ENCODE assay signal across 8 mouse cellular contexts in genomic region chr2:166153399-166153793, GRCm38 (mm10). TPM values are rescaled to one million over a fixed set of nuclear protein-coding genes. Genes with fewer than 3 reads are reported as not detected.
DNase-seq lines count a peak whose midpoint lies in the region; TF ChIP-seq lines count a peak whose summit lies in the region.

No protein-coding gene starts in this region.

- 43% methylated on average over 3 of the region's 3 CpGs for WGBS in kidney, adult 2 months
- 34% methylated on average over 3 of the region's 3 CpGs for WGBS in hindbrain, embryonic 10.5 days
- 32% methylated on average over 3 of the region's 3 CpGs for WGBS in midbrain, embryonic 10.5 days
- 50% methylated on average over 3 of the region's 3 CpGs for WGBS in thymus, adult 2 months

- no peaks in the 10 kb centered on the region for H3K27me3 ChIP-seq in kidney, adult 2 months (replicated peaks; ENCODE audit: control insufficient read depth, insufficient read depth, low read length)
- peaks cover 32% of the 10 kb centered on the region for H3K27me3 ChIP-seq in hindbrain, embryonic 10.5 days (ENCODE audit: insufficient read depth, poor library complexity, severe bottlenecking)
- H3K27me3 ChIP-seq in midbrain, embryonic 10.5 days (ENCODE audit: low read depth, poor library complexity, severe bottlenecking), result peaks cover 41% of the 10 kb centered on the region
- H3K27me3 ChIP-seq in thymus, adult 2 months (ENCODE audit: control insufficient read depth, insufficient read depth, low read length), result peaks cover 17% of the 10 kb centered on the region

- peak; percentile 27 for DNase-seq in kidney, adult 2 months
- DNase-seq in kidney, postnatal 36 days, result no peak
- DNase-seq in hindbrain, embryonic 10.5 days (ENCODE audit: low spot score), result no peak
- DNase-seq in midbrain, embryonic 10.5 days (ENCODE audit: low spot score), result no peak
- no peak for DNase-seq in thymus, adult 2 months
- DNase-seq in frontal cortex, postnatal 25 days (ENCODE audit: low spot score in 2 of 2), result no peak
- no peak for DNase-seq in right cerebral cortex, adult 2 months (ENCODE audit: low spot score in 2 of 2)

- TF ChIP-seq CTCF in kidney, adult 2 months (conservative IDR thresholded peaks at IDR 0.05; ENCODE audit: insufficient read depth, insufficient read length, low read depth, low read length), result no peak
- no peak for TF ChIP-seq CTCF in cortical plate, adult 2 months (IDR thresholded peaks at IDR 0.05; ENCODE audit: extremely low read depth, insufficient read depth, low read length)
- no peak for TF ChIP-seq CTCF in thymus, adult 2 months (IDR thresholded peaks at IDR 0.05; ENCODE audit: borderline replicate concordance, control insufficient read depth, extremely low read depth, insufficient read depth, low read length, poor library complexity)

- peaks cover 5% of the 10 kb centered on the region for H3K4me1 ChIP-seq in kidney, adult 2 months (ENCODE audit: control insufficient read depth, insufficient read depth, low read length)
- H3K4me1 ChIP-seq in cortical plate, adult 2 months (ENCODE audit: control insufficient read depth, insufficient read depth, low read length), result peaks cover 6% of the 10 kb centered on the region
- H3K4me1 ChIP-seq in hindbrain, embryonic 10.5 days (replicated peaks), result peaks cover 93% of the 10 kb centered on the region
- peaks cover 77% of the 10 kb centered on the region for H3K4me1 ChIP-seq in midbrain, embryonic 10.5 days
- H3K4me1 ChIP-seq in thymus, adult 2 months (replicated peaks; ENCODE audit: control insufficient read depth, insufficient read depth, low read length), result peaks cover 7% of the 10 kb centered on the region; the same call in 1 of the 2 replicates

- 0 out of 2 replicates have a peak overlapping the region, but pooled peaks have one; percentile 3 for H3K4me3 ChIP-seq in kidney, adult 2 months (ENCODE audit: insufficient read depth, low read depth, low read length)
- H3K4me3 ChIP-seq in cortical plate, adult 2 months (ENCODE audit: insufficient read depth, low read length), result peak overlapping the region; percentile 53
- H3K4me3 ChIP-seq in hindbrain, embryonic 10.5 days, result peak overlapping the region; percentile 82
- H3K4me3 ChIP-seq in midbrain, embryonic 10.5 days, result peak overlapping the region; percentile 84
- H3K4me3 ChIP-seq in thymus, adult 2 months (ENCODE audit: control insufficient read depth, insufficient read depth, low read length), result no peak overlapping the region

- H3K36me3 ChIP-seq in kidney, adult 2 months (ENCODE audit: control insufficient read depth, insufficient read depth, low read length), result no peaks in the 10 kb centered on the region
- peaks cover 11% of the 10 kb centered on the region; the same call in 1 of the 2 replicates for H3K36me3 ChIP-seq in hindbrain, embryonic 10.5 days
- no peaks in the 10 kb centered on the region; the same call in 1 of the 2 replicates for H3K36me3 ChIP-seq in midbrain, embryonic 10.5 days
- H3K36me3 ChIP-seq in thymus, adult 2 months (ENCODE audit: control insufficient read depth, insufficient read depth, low read length), result no peaks in the 10 kb centered on the region

- H3K27ac ChIP-seq in kidney, adult 2 months (ENCODE audit: insufficient read depth, low read depth, low read length), result no peak overlapping the region
- H3K27ac ChIP-seq in cortical plate, adult 2 months (ENCODE audit: insufficient read depth, low read length), result no peak overlapping the region
- peak overlapping the region; percentile 97 for H3K27ac ChIP-seq in hindbrain, embryonic 10.5 days
- peak overlapping the region; percentile 94; the same call in 1 of the 2 replicates for H3K27ac ChIP-seq in midbrain, embryonic 10.5 days (replicated peaks)
- no peak overlapping the region for H3K27ac ChIP-seq in thymus, adult 2 months (ENCODE audit: control insufficient read depth, insufficient read depth, low read length)

- no peaks in the 10 kb centered on the region for H3K9me3 ChIP-seq in hindbrain, embryonic 10.5 days
- no peaks in the 10 kb centered on the region for H3K9me3 ChIP-seq in midbrain, embryonic 10.5 days (replicated peaks)

- no peak for TF ChIP-seq POLR2A in kidney, adult 2 months (IDR thresholded peaks at IDR 0.05; ENCODE audit: low read depth, low read length)
- TF ChIP-seq POLR2A in cortical plate, adult 2 months (IDR thresholded peaks at IDR 0.05; ENCODE audit: extremely low read depth, insufficient read depth, low read length), result no peak
- TF ChIP-seq POLR2A in thymus, adult 2 months (IDR thresholded peaks at IDR 0.05; ENCODE audit: control insufficient read depth, extremely low read depth, insufficient read depth, low read length, poor library complexity), result no peak

RNA-seq across cellular contexts. Expression of gene Sulf2, which starts 2.1 kb away (rescaled TPM):
- 18.6 and 23.8 TPM in 2 replicates for polyA plus RNA-seq in kidney, adult 2 months (2012; rRNA removed)
- polyA plus RNA-seq in cortical plate, adult 2 months (2012; rRNA removed), result 69.5 and 75.0 TPM in 2 replicates
- 83.8 and 87.8 TPM in 2 replicates for polyA plus RNA-seq in hindbrain, embryonic 10.5 days (2016; fragmentation: Nextera tagmentation; extraction: Ambion mirVana)
- polyA plus RNA-seq in midbrain, embryonic 10.5 days (2016; fragmentation: Nextera tagmentation; extraction: Ambion mirVana), result 62.5 and 74.5 TPM in 2 replicates
- 19.3 and 24.3 TPM in 2 replicates for polyA plus RNA-seq in thymus, adult 2 months (2012; rRNA removed)

Comparison
In these comparisons a context has a peak if more than half of its experiments do, and no peak if none do; other contexts are left out.
1. H3K27ac ChIP-seq: peak in hindbrain, embryonic 10.5 days (single experiment) and midbrain, embryonic 10.5 days (single experiment); none in kidney, adult 2 months (single experiment), cortical plate, adult 2 months (single experiment) and thymus, adult 2 months (single experiment).